Mouse (Mus musculus): ENCODE data around the gene Sufu.

The Sufu gene

DNA sequence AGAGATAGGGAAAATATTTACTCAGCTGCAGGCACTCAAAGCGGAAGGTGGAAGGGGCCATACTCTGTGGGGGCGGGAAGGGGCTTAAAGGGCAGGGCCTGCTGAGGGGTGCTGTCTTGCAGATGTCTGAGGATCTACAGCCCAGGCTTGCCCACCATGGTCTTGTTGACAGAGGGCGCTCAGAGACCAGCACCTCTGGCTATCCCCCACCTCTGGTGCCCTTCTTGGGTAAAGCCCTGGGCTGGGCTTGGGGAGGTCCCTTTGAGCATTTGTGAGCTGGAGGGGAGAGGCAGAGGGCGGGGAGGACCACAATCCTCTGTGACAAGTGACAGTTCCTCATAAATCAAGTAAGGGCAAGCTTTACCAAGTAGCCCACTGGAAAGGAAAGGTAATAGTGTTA is 136.4 kb downstream of the Sufu start:
- no peak for DNase-seq

DNA sequence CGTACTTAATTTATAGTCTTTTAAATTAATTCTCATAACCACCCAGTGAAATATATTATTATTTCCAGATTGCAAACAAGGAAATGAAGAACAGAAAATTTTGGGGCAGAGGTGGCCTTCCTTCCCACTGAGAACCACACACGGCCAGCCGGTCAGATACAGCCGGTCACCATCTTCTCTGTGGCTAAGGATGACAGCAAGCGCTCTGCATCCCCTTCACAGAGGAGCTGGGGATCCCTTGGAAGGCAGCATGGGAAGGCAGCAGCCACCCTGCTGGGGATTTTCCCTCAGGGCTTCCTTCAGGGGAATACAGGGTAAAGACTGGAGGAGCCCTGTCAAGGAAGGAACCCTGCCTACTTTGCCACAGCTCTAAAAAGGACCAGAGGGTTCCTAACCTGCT is 136.8 kb downstream of the Sufu start:
- no peak for DNase-seq

DNA sequence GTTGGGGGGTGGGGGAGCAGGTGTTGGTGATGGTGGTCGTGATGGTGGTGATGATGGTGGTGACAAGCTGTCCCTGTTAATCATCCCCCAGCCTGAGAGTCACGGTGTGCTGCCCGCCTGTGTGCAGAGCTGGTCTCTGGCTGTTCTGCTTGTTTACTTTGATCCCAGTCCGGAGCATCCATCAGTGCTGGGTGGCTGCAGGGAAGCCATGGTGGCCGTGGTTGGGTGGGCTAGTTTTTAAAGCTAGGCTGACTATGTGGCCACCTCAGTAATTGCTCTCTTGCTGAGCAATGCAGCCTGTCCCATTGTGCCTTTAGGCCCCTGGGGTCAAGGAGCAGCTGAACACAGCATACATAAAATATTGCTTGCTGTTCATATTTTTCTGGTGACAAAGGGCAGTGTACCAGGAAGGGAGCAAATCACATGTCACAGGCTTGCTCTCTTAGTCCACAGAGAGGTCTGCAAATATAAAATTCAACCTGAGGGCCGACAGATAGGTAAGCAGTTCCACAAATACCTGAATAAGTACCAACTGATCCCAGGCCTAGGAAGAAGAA is 137.9 kb downstream of the Sufu start:
- DNase-seq: no peak

DNA sequence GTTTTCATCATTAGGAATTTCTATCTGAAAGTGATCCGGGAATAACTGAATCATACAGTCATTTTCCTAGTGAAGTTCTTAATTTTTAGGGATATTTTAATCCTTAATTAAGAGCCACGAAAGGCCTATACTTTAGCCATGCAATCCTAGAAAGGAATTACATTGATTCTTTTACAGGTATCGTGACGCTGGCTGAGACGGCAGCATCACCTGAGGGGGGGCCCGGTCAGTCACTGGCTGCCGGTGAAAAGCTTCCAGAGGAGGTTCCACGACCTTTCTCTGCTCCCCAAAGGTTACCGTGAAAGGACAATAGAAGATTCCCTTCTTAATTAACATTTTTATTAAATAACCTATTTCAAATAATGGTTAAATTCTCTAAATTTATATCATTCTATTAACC is 140.7 kb downstream of the Sufu start:
- no peak for DNase-seq

DNA sequence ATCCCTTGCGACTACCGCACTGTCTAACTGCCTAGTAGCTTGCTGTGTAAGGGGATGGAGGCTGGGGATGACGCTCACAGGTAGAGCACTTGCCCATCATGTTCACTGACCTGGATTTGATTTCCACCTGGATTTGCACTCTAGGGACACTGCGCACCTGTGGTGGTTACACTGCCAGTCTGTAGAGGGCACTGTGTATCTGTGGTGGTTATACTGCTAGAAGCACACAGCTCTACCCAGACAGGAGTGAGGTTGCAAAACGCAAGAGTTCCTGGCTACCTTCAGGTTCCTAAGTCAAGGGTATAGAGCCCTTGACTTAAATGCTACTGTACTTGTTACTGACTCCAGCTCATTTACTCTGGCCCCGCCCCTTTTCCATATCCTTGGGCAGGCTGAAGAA is 141.5 kb downstream of the Sufu start:
- no peak for DNase-seq

All from kidney, adult 9 months (tissue).